18 mouse cellular contexts compared by ENCODE assay signal in genomic region chr5:17556715-17557265, GRCm38 (mm10). TPM values are rescaled to one million over a fixed set of nuclear protein-coding genes. Genes with fewer than 3 reads are reported as not detected.
DNase-seq lines count a peak whose midpoint lies in the region; ATAC-seq and TF ChIP-seq lines count a peak whose summit lies in the region.
"Had no signal": no experiment of that assay in that cellular context is flagged by ENCODE, and none has a peak within 500 bp of the region (broad histone marks: within the 10 kb centered on the region; RNA-seq: fewer than 3 reads in every experiment).

No protein-coding gene starts in this region.

- in situ Hi-C loops in Patski (cut with MboI; ENCODE audit: low pct_unique_long_range_greater_than_20kb) = no loop called here

- TF ChIP-seq CTCF in Patski (IDR thresholded peaks at IDR 0.05) = no peak

- no peaks in the 10 kb centered on the region for H3K27me3 ChIP-seq in Patski
- H3K27me3 ChIP-seq: CH12.LX; forebrain, embryonic 13.5 days; hindbrain, embryonic 12.5 days; limb, embryonic 15.5 days; midbrain, embryonic 13.5 days; neural tube, embryonic 13.5 days had no signal

- POLR2A ChIA-PET in Patski (lab: Charles Lee) = interaction anchor here (0.7 kb wide), 1 partner anchor 62 kb away, joined by 3 read pairs; no protein-coding TSS in a partner anchor

- ATAC-seq in Patski = no peak
- peak; percentile 54 for ATAC-seq in granulocyte monocyte progenitor cell, adult 5-6 weeks (replicated peaks; ENCODE audit: poor library complexity, severe bottlenecking)

- peak; percentile 4 for DNase-seq in adrenal gland, postnatal 14 days
- no peak for DNase-seq in adrenal gland, postnatal 25 days
- DNase-seq in 3T3-L1 (ENCODE audit: low read depth, low spot score) (peak; percentile 53), Patski (ENCODE audit: low read depth, low spot score) (peak; percentile 1)
- DNase-seq in layer of hippocampus, adult 11-12 months (ENCODE audit: low spot score) = no peak
- no peak for DNase-seq in thymus, postnatal 36 days
- DNase-seq in gastrocnemius, postnatal 10 days = no peak
- DNase-seq: cerebellum, adult 18-20 months; layer of hippocampus, adult 9-11 months; left cerebral cortex, postnatal 4 days had no signal

- CTCF ChIA-PET in Patski (lab: Charles Lee) = interaction anchor here (1.0 to 2.7 kb wide), 4 partner anchors 14 to 196 kb away, joined by 3 to 7 read pairs (median 4); partner anchors contain the start of gene Sema3c

RNA-seq across cellular contexts. Expression of gene Sema3c, which starts 17.3 kb away (rescaled TPM):
- 12.6 and 12.9 TPM in 2 replicates for total RNA-seq in adrenal gland, postnatal 14 days (2021)
- total RNA-seq in adrenal gland, postnatal 25 days (2021) = 7.3 and 12.2 TPM in 2 replicates
- polyA plus RNA-seq in Patski (2021) = 36.4 TPM
- total RNA-seq in granulocyte monocyte progenitor cell, adult 5-6 weeks (2014; fragmentation: Nextera tagmentation) = not detected in 2 replicates
- not detected in 2 replicates for total RNA-seq in granulocyte monocyte progenitor cell, adult 5-6 weeks (2017)
- total RNA-seq in gastrocnemius, postnatal 10 days (2021) = 100 to 1,000 TPM; 112 to 129 TPM
- total RNA-seq: CH12.LX had no signal
- polyA plus RNA-seq: G1E had no signal

Comparison
In these comparisons a context has a peak if more than half of its experiments do, and no peak if none do; other contexts are left out.
1. DNase-seq: peak in adrenal gland, postnatal 14 days (single experiment), 3T3-L1 (single experiment) and Patski (single experiment); none in adrenal gland, postnatal 25 days (single experiment), layer of hippocampus, adult 11-12 months (single experiment), thymus, postnatal 36 days (0 of 2) and gastrocnemius, postnatal 10 days (single experiment).